Mouse (Mus musculus) spleen, adult 18-20 months (tissue): ENCODE results near the gene Klrg1.

Source experiments
- DNase-seq, 2 experiments: peaks; one replicate each; pipeline ENCODE4 v3.0.0; 2022; ENCODE audit warnings: mixed read lengths in 2 of 2

Klrg1 gene

GRCm38 (mm10) chr6:122291735-122292134 is 9.1 kb upstream of the Klrg1 start:
- DNase-seq, result no peak

GRCm38 (mm10) chr6:122291264-122291663 is 8.6 kb upstream of the Klrg1 start:
- no peak for DNase-seq

DNA sequence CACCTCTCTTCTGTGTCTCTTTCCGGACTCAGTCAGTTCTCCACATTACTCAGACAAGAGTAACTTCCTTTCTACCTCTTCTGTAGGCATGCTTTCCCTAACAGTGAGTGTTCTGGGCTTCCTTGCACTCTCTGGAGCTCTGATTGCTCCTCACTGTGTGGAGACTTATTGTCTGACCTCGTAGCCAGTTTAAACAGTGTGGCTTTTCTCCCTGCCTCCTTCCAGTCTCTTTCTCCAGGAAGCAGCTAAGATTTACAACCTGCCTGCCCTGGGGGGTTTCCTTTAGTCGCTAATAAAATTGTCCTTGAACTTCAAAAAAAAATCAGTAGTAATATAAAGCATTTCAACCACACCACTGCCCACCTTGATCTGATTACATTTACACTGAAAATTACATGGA is 7.6 kb upstream of the Klrg1 start:
- no peak for DNase-seq

DNA sequence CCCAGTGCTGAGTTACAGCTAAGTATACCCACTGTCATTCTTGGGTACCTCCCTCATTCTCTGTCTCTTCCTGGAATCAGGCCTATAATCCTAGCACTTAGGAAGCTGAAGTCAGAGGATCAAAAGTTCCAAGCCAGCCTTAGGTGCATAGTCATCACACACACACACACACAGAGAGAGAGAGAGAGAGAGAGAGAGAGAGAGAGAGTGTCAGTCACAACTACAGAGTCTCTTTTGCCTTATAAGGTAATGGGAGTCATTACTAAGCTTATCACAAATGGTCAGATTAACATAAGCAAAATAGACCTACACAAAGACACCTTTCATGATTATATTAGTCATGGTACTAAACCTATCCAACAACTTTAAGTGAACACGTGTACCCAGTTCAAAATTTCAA is 6.6 kb upstream of the Klrg1 start:
- no peak for DNase-seq

- DNase-seq, result no peak
Measured at GRCm38 (mm10) chr6:122288263-122288662, 5.6 kb upstream of the Klrg1 start.

DNA sequence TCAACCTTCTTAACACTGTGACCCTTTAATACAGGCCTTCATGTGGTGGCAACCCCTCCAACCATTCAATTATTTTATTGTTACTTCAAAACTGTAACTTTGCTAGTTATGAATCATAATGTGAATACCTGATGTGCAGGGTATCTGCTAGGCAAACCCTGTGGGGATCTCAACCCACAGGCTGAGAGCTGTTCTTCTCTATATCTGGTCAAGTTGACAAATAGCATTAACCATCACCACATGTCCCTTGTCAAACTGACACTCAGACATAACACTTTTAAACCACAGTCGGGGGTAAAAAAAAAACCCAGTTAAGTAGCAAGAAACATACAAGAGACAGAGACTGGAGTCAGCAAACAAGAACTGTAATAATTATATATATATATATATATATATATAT is 2.1 kb upstream of the Klrg1 start:
- no peak for DNase-seq

DNA sequence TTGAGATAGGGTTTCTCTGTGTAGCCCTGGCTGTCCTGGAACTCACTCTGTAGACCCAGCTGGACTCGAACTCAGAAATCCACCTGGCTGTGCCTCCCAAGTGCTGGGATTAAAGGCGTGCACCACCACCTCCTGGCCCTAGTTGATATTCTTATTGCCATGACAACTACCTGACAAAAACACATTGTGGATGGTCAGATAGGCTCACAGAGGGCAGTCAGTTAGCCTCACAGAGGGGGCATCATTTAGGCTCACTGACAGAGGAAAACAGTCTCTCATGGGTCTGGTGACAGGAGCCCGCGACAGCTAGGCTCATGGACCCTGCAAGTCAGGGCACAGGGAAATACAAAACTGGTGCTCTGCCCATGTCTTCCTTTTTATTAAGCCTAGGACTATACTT is 1.6 kb upstream of the Klrg1 start:
- DNase-seq, result no peak

- no peak for DNase-seq
Measured at GRCm38 (mm10) chr6:122283429-122283828, 747 bp upstream of the Klrg1 start.

DNA sequence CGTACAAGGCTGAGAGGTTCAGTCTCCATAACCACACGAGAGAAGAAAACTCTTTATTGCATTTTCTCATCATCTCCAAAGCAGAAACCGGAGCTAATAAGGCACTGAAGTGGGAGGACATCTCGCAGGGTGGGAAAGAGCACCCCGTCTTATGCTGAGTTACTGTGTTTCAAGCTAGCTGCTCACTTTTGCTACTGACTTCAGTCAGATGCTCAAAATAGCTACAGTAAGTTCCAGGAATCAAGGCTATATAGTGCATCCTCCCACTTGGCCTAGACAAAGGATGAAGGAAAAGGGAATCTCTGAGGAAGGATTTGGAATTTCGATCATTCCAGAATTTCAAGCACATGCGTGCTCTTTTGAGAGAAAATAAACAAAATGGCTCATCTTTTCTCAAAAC is 6.1 kb downstream of the Klrg1 start:
- DNase-seq, result no peak

- no peak for DNase-seq
Measured at GRCm38 (mm10) chr6:122274546-122274945, 8.1 kb downstream of the Klrg1 start.

GRCm38 (mm10) chr6:122270152-122270551 is 12.5 kb downstream of the Klrg1 start:
- no peak for DNase-seq

GRCm38 (mm10) chr6:122269170-122269569 is 13.5 kb downstream of the Klrg1 start:
- DNase-seq, result no peak

- DNase-seq, result no peak
Measured at GRCm38 (mm10) chr6:122268561-122268960, 14.1 kb downstream of the Klrg1 start.

- DNase-seq, result no peak
Measured at GRCm38 (mm10) chr6:122262543-122262942, 20.1 kb downstream of the Klrg1 start.

DNA sequence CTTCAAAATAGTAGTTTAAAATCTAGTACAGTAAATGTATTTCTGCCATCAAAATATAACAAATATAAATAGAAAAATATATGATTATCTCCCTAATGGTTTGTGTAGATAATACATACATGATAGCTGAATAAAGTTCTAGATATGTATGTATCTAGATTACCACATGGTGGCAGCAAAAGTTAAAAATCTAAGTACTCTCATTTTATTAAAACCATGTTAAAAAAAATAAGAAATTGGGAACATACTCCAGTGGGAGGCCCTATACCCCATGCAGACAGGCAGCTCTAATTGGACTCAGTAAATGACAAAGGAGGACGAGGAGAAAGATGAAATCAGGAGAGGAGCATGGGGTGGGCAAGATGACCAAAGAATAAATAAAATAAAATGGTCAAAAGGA is 30.5 kb downstream of the Klrg1 start:
- DNase-seq, result no peak

DNA sequence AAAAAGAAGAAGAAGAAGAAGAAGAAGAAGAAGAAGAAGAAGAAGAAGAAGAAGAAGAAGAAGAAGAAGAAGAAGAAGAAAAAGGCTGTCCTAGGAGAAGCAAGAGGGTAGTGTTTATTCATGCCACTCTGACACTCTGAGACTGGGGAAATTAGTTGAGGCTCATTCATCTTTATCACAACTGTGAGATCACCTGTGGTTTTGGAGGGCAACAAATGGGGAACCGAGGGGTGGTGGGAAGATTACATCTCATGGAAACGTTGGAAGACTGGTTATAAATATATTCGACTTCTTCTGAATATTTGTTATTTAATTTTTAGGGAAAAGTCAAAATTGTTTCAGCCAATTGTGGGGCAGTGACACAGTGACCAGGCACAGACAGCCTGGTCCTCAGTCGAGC is 32.6 kb downstream of the Klrg1 start:
- DNase-seq, result no peak
